24 mouse cellular contexts compared by ENCODE assay signal in the genomic region with DNA sequence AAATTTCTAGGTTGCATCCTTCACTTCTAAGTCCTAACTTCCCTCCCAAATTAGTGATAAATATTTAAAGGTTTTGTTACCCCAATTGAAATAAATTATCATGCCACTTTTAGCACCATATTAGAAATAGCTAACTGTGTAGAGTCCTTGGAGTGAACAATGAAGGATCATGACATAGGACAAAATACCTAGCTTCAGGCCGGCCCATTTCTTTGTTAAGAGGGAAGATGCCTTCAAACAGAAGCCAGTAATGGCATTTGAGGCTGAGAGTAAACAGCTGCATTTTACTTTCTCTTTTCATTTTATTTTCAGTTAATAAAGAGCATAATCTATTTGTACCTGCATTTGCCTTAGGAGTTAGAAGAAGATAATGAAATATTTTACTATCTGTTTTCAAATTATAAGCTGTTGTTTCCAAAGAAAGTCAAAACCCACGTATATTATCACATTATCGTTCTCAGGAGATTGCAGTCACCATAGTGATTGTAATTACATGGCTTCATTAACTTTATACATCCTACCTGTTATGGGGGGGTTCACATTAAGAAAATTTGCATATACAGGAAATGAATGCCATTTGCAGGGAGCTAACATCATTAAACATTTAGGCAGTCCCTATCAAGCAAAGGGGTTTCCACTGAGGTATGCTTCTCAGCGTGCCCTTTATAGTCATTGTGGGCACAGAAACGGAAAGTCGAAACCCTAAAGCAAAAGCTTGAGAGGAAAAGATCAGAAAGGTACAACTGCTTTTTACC.
A peak's percentile ranks its signal among the peaks of the same experiment; 100 is the strongest.
DNase-seq lines count a peak whose midpoint lies in the region; ATAC-seq and TF ChIP-seq lines count a peak whose summit lies in the region.
"Had no signal": no experiment of that assay in that cellular context is flagged by ENCODE, and none has a peak within 500 bp of the region (broad histone marks: within the 10 kb centered on the region; RNA-seq: fewer than 3 reads in every experiment).

No protein-coding gene starts in this region.

- no peaks in the 10 kb centered on the region for H3K4me1 ChIP-seq in hindbrain, embryonic 14.5 days (replicated peaks; ENCODE audit: control insufficient read depth, insufficient read depth, low read length)
- no peaks in the 10 kb centered on the region for H3K4me1 ChIP-seq in hindbrain, postnatal 0 days (ENCODE audit: insufficient read depth, low read length)
- no peaks in the 10 kb centered on the region for H3K4me1 ChIP-seq in midbrain, postnatal 0 days (ENCODE audit: insufficient read depth, low read length)
- no peaks in the 10 kb centered on the region for H3K4me1 ChIP-seq in midbrain, embryonic 15.5 days
- H3K4me1 ChIP-seq in neural tube, embryonic 13.5 days (replicated peaks): no peaks in the 10 kb centered on the region
- H3K4me1 ChIP-seq in neural tube, embryonic 14.5 days (ENCODE audit: control insufficient read depth, insufficient read depth, low read length): no peaks in the 10 kb centered on the region
- H3K4me1 ChIP-seq in forebrain, embryonic 13.5 days: no peaks in the 10 kb centered on the region
- H3K4me1 ChIP-seq: embryonic facial prominence, embryonic 13.5 days; embryonic facial prominence, embryonic 15.5 days; forebrain, embryonic 10.5 days; forebrain, embryonic 12.5 days; forebrain, embryonic 15.5 days had no signal

- WGBS in hindbrain, embryonic 14.5 days: 74% methylated on average over 6 of the region's 6 CpGs
- WGBS in hindbrain, postnatal 0 days: 76% methylated on average over 6 of the region's 6 CpGs
- 82% methylated on average over 6 of the region's 6 CpGs for WGBS in midbrain, postnatal 0 days
- WGBS in midbrain, embryonic 15.5 days: 76% methylated on average over 6 of the region's 6 CpGs
- 52% methylated on average over 6 of the region's 6 CpGs for WGBS in neural tube, embryonic 13.5 days
- WGBS in neural tube, embryonic 14.5 days: 48% methylated on average over 6 of the region's 6 CpGs
- 82% methylated on average over 6 of the region's 6 CpGs for WGBS in forebrain, embryonic 13.5 days

- TF ChIP-seq CTCF in hindbrain, postnatal 0 days (IDR thresholded peaks at IDR 0.05; ENCODE audit: low read depth): no peak
- no peak for TF ChIP-seq CTCF in midbrain, postnatal 0 days (IDR thresholded peaks at IDR 0.05)

- no peaks in the 10 kb centered on the region for H3K36me3 ChIP-seq in hindbrain, embryonic 14.5 days (replicated peaks; ENCODE audit: control insufficient read depth, insufficient read depth)
- no peaks in the 10 kb centered on the region for H3K36me3 ChIP-seq in hindbrain, postnatal 0 days (ENCODE audit: insufficient read depth, low read length)
- H3K36me3 ChIP-seq in midbrain, postnatal 0 days (ENCODE audit: insufficient read depth, low read length): no peaks in the 10 kb centered on the region
- H3K36me3 ChIP-seq in midbrain, embryonic 15.5 days (replicated peaks): no peaks in the 10 kb centered on the region
- no peaks in the 10 kb centered on the region for H3K36me3 ChIP-seq in neural tube, embryonic 13.5 days
- H3K36me3 ChIP-seq in neural tube, embryonic 14.5 days (ENCODE audit: control insufficient read depth, insufficient read depth, low read length): no peaks in the 10 kb centered on the region
- no peaks in the 10 kb centered on the region for H3K36me3 ChIP-seq in forebrain, embryonic 13.5 days (ENCODE audit: poor library complexity, severe bottlenecking)
- H3K36me3 ChIP-seq: embryonic facial prominence, embryonic 13.5 days; embryonic facial prominence, embryonic 15.5 days; forebrain, embryonic 10.5 days; forebrain, embryonic 12.5 days; forebrain, embryonic 15.5 days had no signal

- H3K9me3 ChIP-seq in hindbrain, embryonic 14.5 days (ENCODE audit: control insufficient read depth, low read length): no peaks in the 10 kb centered on the region
- no peaks in the 10 kb centered on the region for H3K9me3 ChIP-seq in hindbrain, postnatal 0 days (ENCODE audit: low read length)
- H3K9me3 ChIP-seq in midbrain, postnatal 0 days (ENCODE audit: low read length): no peaks in the 10 kb centered on the region
- no peaks in the 10 kb centered on the region for H3K9me3 ChIP-seq in midbrain, embryonic 15.5 days
- H3K9me3 ChIP-seq in neural tube, embryonic 13.5 days: no peaks in the 10 kb centered on the region
- no peaks in the 10 kb centered on the region for H3K9me3 ChIP-seq in neural tube, embryonic 14.5 days (ENCODE audit: control insufficient read depth, low read length)
- no peaks in the 10 kb centered on the region for H3K9me3 ChIP-seq in forebrain, embryonic 13.5 days (replicated peaks)
- H3K9me3 ChIP-seq: embryonic facial prominence, embryonic 13.5 days; embryonic facial prominence, embryonic 15.5 days; forebrain, embryonic 10.5 days; forebrain, embryonic 12.5 days; forebrain, embryonic 15.5 days had no signal

- ATAC-seq in hindbrain, embryonic 14.5 days (ENCODE audit: low FRiP score): peak; percentile 55; the same call in 1 of the 2 replicates
- ATAC-seq in hindbrain, postnatal 0 days: no peak
- no peak for ATAC-seq in midbrain, postnatal 0 days (ENCODE audit: low FRiP score)
- ATAC-seq in midbrain, embryonic 15.5 days (replicated peaks): no peak
- ATAC-seq in neural tube, embryonic 13.5 days (ENCODE audit: low read depth): peak; percentile 95
- peak; percentile 91 for ATAC-seq in neural tube, embryonic 14.5 days (ENCODE audit: low read depth)
- no peak for ATAC-seq in forebrain, embryonic 13.5 days
- ATAC-seq: forebrain, embryonic 15.5 days had no signal

- no peak overlapping the region for H3K9ac ChIP-seq in hindbrain, embryonic 14.5 days
- H3K9ac ChIP-seq in hindbrain, postnatal 0 days (replicated peaks; ENCODE audit: low read length): no peak overlapping the region
- no peak overlapping the region for H3K9ac ChIP-seq in midbrain, postnatal 0 days (replicated peaks; ENCODE audit: low read length, poor library complexity, severe bottlenecking)
- H3K9ac ChIP-seq in midbrain, embryonic 15.5 days: no peak overlapping the region
- H3K9ac ChIP-seq in neural tube, embryonic 13.5 days: no peak overlapping the region
- H3K9ac ChIP-seq in neural tube, embryonic 14.5 days (replicated peaks; ENCODE audit: low read depth, low read length): no peak overlapping the region
- H3K9ac ChIP-seq in forebrain, embryonic 13.5 days: no peak overlapping the region
- H3K9ac ChIP-seq: embryonic facial prominence, embryonic 13.5 days; embryonic facial prominence, embryonic 15.5 days; forebrain, embryonic 12.5 days; forebrain, embryonic 15.5 days had no signal

- H3K27me3 ChIP-seq in hindbrain, embryonic 14.5 days (ENCODE audit: control insufficient read depth, insufficient read depth, low read length): no peaks in the 10 kb centered on the region
- H3K27me3 ChIP-seq in hindbrain, postnatal 0 days (ENCODE audit: insufficient read depth, low read length): no peaks in the 10 kb centered on the region
- no peaks in the 10 kb centered on the region for H3K27me3 ChIP-seq in midbrain, postnatal 0 days (ENCODE audit: insufficient read depth, low read length)
- no peaks in the 10 kb centered on the region for H3K27me3 ChIP-seq in midbrain, embryonic 15.5 days (replicated peaks)
- H3K27me3 ChIP-seq in neural tube, embryonic 13.5 days: no peaks in the 10 kb centered on the region
- no peaks in the 10 kb centered on the region for H3K27me3 ChIP-seq in neural tube, embryonic 14.5 days (ENCODE audit: control insufficient read depth, insufficient read depth, low read length)
- H3K27me3 ChIP-seq in forebrain, embryonic 13.5 days: no peaks in the 10 kb centered on the region
- H3K27me3 ChIP-seq: embryonic facial prominence, embryonic 13.5 days; embryonic facial prominence, embryonic 15.5 days; forebrain, embryonic 12.5 days; forebrain, embryonic 15.5 days had no signal

- no peak overlapping the region for H3K4me3 ChIP-seq in hindbrain, embryonic 14.5 days (replicated peaks; ENCODE audit: low read length)
- no peak overlapping the region for H3K4me3 ChIP-seq in hindbrain, postnatal 0 days (ENCODE audit: low read length)
- no peak overlapping the region for H3K4me3 ChIP-seq in midbrain, postnatal 0 days (ENCODE audit: low read depth, low read length)
- no peak overlapping the region for H3K4me3 ChIP-seq in midbrain, embryonic 15.5 days
- H3K4me3 ChIP-seq in neural tube, embryonic 13.5 days: no peak overlapping the region
- H3K4me3 ChIP-seq in neural tube, embryonic 14.5 days (ENCODE audit: low read depth, low read length): no peak overlapping the region
- no peak overlapping the region for H3K4me3 ChIP-seq in forebrain, embryonic 13.5 days
- H3K4me3 ChIP-seq: embryonic facial prominence, embryonic 13.5 days; embryonic facial prominence, embryonic 15.5 days; erythroblast, embryonic 14.5 days; forebrain, embryonic 10.5 days; forebrain, embryonic 12.5 days; forebrain, embryonic 15.5 days had no signal

- H3K27ac ChIP-seq in hindbrain, embryonic 14.5 days: peak overlapping the region; percentile 54; the same call in 1 of the 2 replicates
- H3K27ac ChIP-seq in hindbrain, postnatal 0 days: no peak overlapping the region
- no peak overlapping the region for H3K27ac ChIP-seq in midbrain, postnatal 0 days (ENCODE audit: low read depth, low read length)
- no peak overlapping the region for H3K27ac ChIP-seq in midbrain, embryonic 15.5 days
- peak overlapping the region; percentile 71 for H3K27ac ChIP-seq in neural tube, embryonic 13.5 days (replicated peaks)
- peak overlapping the region; percentile 49; the same call in 1 of the 2 replicates for H3K27ac ChIP-seq in neural tube, embryonic 14.5 days (ENCODE audit: low read depth, low read length)
- no peak overlapping the region for H3K27ac ChIP-seq in forebrain, embryonic 13.5 days
- H3K27ac ChIP-seq: embryonic facial prominence, embryonic 13.5 days; embryonic facial prominence, embryonic 15.5 days; forebrain, embryonic 10.5 days; forebrain, embryonic 12.5 days; forebrain, embryonic 15.5 days had no signal

- no peak overlapping the region for H3K4me2 ChIP-seq in hindbrain, embryonic 14.5 days (replicated peaks)
- H3K4me2 ChIP-seq in hindbrain, postnatal 0 days (ENCODE audit: low read depth, low read length): no peak overlapping the region
- H3K4me2 ChIP-seq in midbrain, postnatal 0 days (ENCODE audit: low read depth, low read length, poor library complexity, severe bottlenecking): no peak overlapping the region
- no peak overlapping the region for H3K4me2 ChIP-seq in midbrain, embryonic 15.5 days
- H3K4me2 ChIP-seq in neural tube, embryonic 13.5 days: no peak overlapping the region
- H3K4me2 ChIP-seq in neural tube, embryonic 14.5 days (ENCODE audit: low read depth, low read length): no peak overlapping the region
- no peak overlapping the region for H3K4me2 ChIP-seq in forebrain, embryonic 13.5 days
- H3K4me2 ChIP-seq: embryonic facial prominence, embryonic 13.5 days; embryonic facial prominence, embryonic 15.5 days; forebrain, embryonic 12.5 days; forebrain, embryonic 15.5 days had no signal

- no peak for DNase-seq in hindbrain, embryonic 14.5 days (ENCODE audit: low spot score)
- DNase-seq in hindbrain, postnatal 0 days (ENCODE audit: low spot score): no peak
- DNase-seq in midbrain, postnatal 0 days (ENCODE audit: low spot score): peak; percentile 13
- DNase-seq in layer of hippocampus, adult 11-12 months (ENCODE audit: low spot score): no peak
- DNase-seq: adrenal gland, adult 2 months; adrenal gland, postnatal 10 days; adrenal gland, postnatal 25 days; cerebellum, adult 11 months; cerebellum, adult 18-20 months; cerebellum, adult 8-10 months; cerebellum, adult 9-11 months; cerebellum, postnatal 14 days; cerebellum, postnatal 36 days; embryo, embryonic 11 days had no signal

Comparison
In these comparisons a context has a peak if more than half of its experiments do, and no peak if none do; other contexts are left out.
1. ATAC-seq: peak in hindbrain, embryonic 14.5 days (single experiment), neural tube, embryonic 13.5 days (single experiment) and neural tube, embryonic 14.5 days (single experiment); none in hindbrain, postnatal 0 days (single experiment), midbrain, postnatal 0 days (single experiment), midbrain, embryonic 15.5 days (single experiment) and forebrain, embryonic 13.5 days (single experiment).
2. H3K27ac ChIP-seq: peak in hindbrain, embryonic 14.5 days (single experiment), neural tube, embryonic 13.5 days (single experiment) and neural tube, embryonic 14.5 days (single experiment); none in hindbrain, postnatal 0 days (single experiment), midbrain, postnatal 0 days (single experiment), midbrain, embryonic 15.5 days (single experiment) and forebrain, embryonic 13.5 days (single experiment).